Mouse (Mus musculus) myocyte (in vitro differentiated cells): ENCODE data around the gene Synrg.

ENCODE experiments used
- MAX ChIP-seq: IDR thresholded peaks from one replicate; pipeline ENCODE4 v1.6.1; 2011; ENCODE audit warnings: low read depth, mild to moderate bottlenecking, control low read depth
- POLR2A ChIP-seq: IDR thresholded peaks from one replicate; pipeline ENCODE4 v1.6.1; 2011; ENCODE audit warnings: low read depth, mild to moderate bottlenecking, control low read depth, moderate library complexity; ENCODE audit not compliant: insufficient read length
- TCF12 ChIP-seq: IDR thresholded peaks from one replicate; pipeline ENCODE4 v1.6.1; 2011; ENCODE audit warnings: mild to moderate bottlenecking, control low read depth; ENCODE audit not compliant: poor library complexity, insufficient read depth, severe bottlenecking

DNA sequence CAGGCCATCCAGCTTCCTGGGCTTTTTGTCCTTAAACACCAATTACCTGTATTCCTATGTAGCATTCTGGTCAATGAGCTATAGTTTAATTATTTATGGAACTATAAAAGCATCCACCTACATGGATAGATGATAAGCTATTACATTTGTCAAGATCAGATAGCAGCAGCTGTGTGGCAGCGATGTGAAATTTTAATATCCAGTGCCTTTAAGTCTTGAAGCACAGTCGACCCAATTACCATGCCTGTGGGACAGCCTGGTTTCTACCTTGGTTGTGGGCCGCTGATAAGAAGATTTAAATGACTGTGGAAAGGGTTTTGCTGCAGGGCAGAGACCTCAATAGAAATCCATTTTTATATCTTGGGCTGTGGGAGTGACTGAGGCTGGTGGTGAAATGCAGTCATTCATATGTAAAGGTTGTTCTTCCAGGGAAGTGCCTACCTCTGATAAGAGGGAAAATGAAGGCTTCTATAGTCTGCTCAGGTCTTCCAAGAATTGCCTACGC lies 35.2 kb downstream of the Synrg start:
- TF ChIP-seq POLR2A = no peak
- TF ChIP-seq TCF12 = no peak
- TF ChIP-seq MAX = no peak
